Mouse (Mus musculus) liver, embryonic 15.5 days (tissue): ENCODE data around the gene Mtrex. TPM values are rescaled to one million over a fixed set of nuclear protein-coding genes. Genes with fewer than 3 reads are reported as not detected.

Experiments
- ATAC-seq: fragments of 200-750 bp; cut with Nextera tagmentation; 2 replicates; pipeline ENCODE4 v1.8.0; 2017; ENCODE audit warnings: moderate number of reproducible peaks, mild to moderate bottlenecking, moderate library complexity; ENCODE audit not compliant: insufficient read depth
- H3K27ac ChIP-seq: fragments of 300-500 bp; sonication (generic); replicated peaks from 2 replicates; pipeline ENCODE4 v1.5.1; 2015; ENCODE audit warnings: mild to moderate bottlenecking, inconsistent platforms
- H3K27me3 ChIP-seq: fragments of 300-500 bp; sonication (generic); 2 replicates; pipeline ENCODE4 v1.6.1; 2015; ENCODE audit warnings: mild to moderate bottlenecking, inconsistent platforms
- H3K36me3 ChIP-seq: fragments of 300-500 bp; sonication (generic); replicated peaks from 2 replicates; pipeline ENCODE4 v1.6.1; 2015; ENCODE audit warnings: moderate library complexity, mild to moderate bottlenecking, inconsistent platforms
- H3K4me1 ChIP-seq: fragments of 300-500 bp; sonication (generic); replicated peaks from 2 replicates; pipeline ENCODE4 v1.6.1; 2015; ENCODE audit warnings: inconsistent platforms
- H3K4me2 ChIP-seq: fragments of 300-500 bp; sonication (generic); 2 replicates; pipeline ENCODE4 v1.6.1; 2015; ENCODE audit warnings: moderate library complexity, mild to moderate bottlenecking, inconsistent platforms
- H3K4me3 ChIP-seq: fragments of 300-500 bp; sonication (generic); replicated peaks from 2 replicates; pipeline ENCODE4 v1.5.1; 2015; ENCODE audit warnings: mild to moderate bottlenecking, inconsistent platforms
- H3K9ac ChIP-seq: fragments of 300-500 bp; sonication (generic); 2 replicates; pipeline ENCODE4 v1.6.1; 2015; ENCODE audit warnings: moderate library complexity, mild to moderate bottlenecking, inconsistent platforms
- H3K9me3 ChIP-seq: fragments of 300-500 bp; sonication (generic); replicated peaks from 2 replicates; pipeline ENCODE4 v1.6.1; 2016; ENCODE audit warnings: inconsistent platforms
- WGBS: fragments of 180-500 bp; shearing (Covaris S2); methylation state at CpG from one replicate; pipeline ENCODE4 v1.1.7; 2015; ENCODE audit warnings: mixed read lengths; ENCODE audit not compliant: insufficient replicate concordance; 5-methylcytosine and 5-hydroxymethylcytosine counted together
- polyA plus RNA-seq: library from polyadenylated mRNA; unstranded; fragments of >200 nt; fragmentation: Nextera tagmentation; extraction: Ambion mirVana; gene quantifications from 2 replicates; pipeline ENCODE4 v1.2.1, GENCODE M21; 2015

Gene Mtrex
- polyA plus RNA-seq, 1 experiment from 2014 or later = 31.4 TPM

- Histone ChIP-seq H3K27ac (no peak overlapping the region), H3K9me3 (no peaks in the 10 kb centered on the region), H3K36me3 (peaks cover 47% of the 10 kb centered on the region), H3K4me1 (peaks cover 6% of the 10 kb centered on the region; the same call in 1 of the 2 replicates), H3K27me3 (no peaks in the 10 kb centered on the region), H3K4me2 (no peak overlapping the region), H3K4me3 (no peak overlapping the region), H3K9ac (no peak overlapping the region)
- WGBS = 87% methylated on average over 3 of the region's 3 CpGs
- no peak for ATAC-seq
Measured at GRCm38 (mm10) chr13:112845931-112846330, 81.3 kb downstream of the Mtrex start.

- WGBS = 83% methylated on average over 16 of the region's 16 CpGs
- Histone ChIP-seq H3K27me3 (no peaks in the 10 kb centered on the region), H3K9ac (no peak overlapping the region), H3K27ac (0 out of 2 replicates have a peak overlapping the region, but pooled peaks have one; percentile 39), H3K4me2 (no peak overlapping the region), H3K36me3 (peaks cover 42% of the 10 kb centered on the region), H3K9me3 (no peaks in the 10 kb centered on the region), H3K4me3 (no peak overlapping the region), H3K4me1 (peaks cover 31% of the 10 kb centered on the region)
- no peak for ATAC-seq
Measured at GRCm38 (mm10) chr13:112840241-112841087, 86.7 kb downstream of the Mtrex start.

DNA sequence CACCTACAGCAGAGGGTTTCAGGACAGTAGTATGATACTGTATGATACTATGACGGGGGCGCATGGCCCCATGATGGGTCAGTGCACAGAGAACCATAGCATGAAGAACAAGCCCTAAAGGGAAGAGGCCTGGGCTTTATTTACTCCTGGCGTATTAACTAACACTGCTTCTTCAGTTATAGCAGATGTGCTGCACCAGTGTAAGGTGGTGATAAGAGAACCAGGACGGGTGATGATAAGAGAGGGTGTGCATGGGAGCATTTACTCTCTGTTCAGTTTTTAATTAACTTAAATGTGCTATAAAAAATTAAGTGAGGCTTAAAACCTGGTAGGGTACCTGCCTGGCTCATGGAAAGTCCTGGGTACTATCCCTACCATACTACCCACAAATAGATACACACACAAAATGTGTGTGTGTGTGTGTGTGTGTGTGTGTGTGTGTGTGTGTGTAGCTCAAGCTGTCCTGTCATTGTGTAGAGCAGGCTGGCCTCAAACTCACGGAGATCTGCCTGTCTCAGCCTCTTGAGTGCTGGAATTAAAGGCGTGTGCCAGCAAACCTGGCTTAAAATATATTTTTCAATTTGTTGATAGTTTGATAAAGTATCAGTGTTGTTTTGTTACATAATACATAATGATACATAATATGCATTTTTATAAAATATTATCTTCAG lies 88.5 kb downstream of the Mtrex start:
- H3K4me3 ChIP-seq = 0 out of 2 replicates have a peak overlapping the region, but pooled peaks have one; percentile 6
- H3K4me2 ChIP-seq = peak overlapping the region; percentile 49
- peak; percentile 98 for ATAC-seq
- H3K9me3 ChIP-seq = no peaks in the 10 kb centered on the region
- no peaks in the 10 kb centered on the region for H3K27me3 ChIP-seq
- peaks cover 30% of the 10 kb centered on the region for H3K36me3 ChIP-seq
- 35% methylated on average over 6 of the region's 6 CpGs for WGBS
- peak overlapping the region; percentile 77 for H3K27ac ChIP-seq
- H3K9ac ChIP-seq = peak overlapping the region; percentile 13; the same call in 1 of the 2 replicates
- H3K4me1 ChIP-seq = peaks cover 44% of the 10 kb centered on the region

GRCm38 (mm10) chr13:112837621-112838155 lies 89.5 kb downstream of the Mtrex start:
- H3K4me2 ChIP-seq = peak overlapping the region; percentile 49
- peak overlapping the region; percentile 77 for H3K27ac ChIP-seq
- ATAC-seq = no peak
- H3K9ac ChIP-seq = no peak overlapping the region
- H3K9me3 ChIP-seq = no peaks in the 10 kb centered on the region
- peaks cover 54% of the 10 kb centered on the region for H3K4me1 ChIP-seq
- H3K36me3 ChIP-seq = peaks cover 21% of the 10 kb centered on the region
- H3K27me3 ChIP-seq = no peaks in the 10 kb centered on the region
- 67% methylated on average over 9 of the region's 9 CpGs for WGBS
- H3K4me3 ChIP-seq = no peak overlapping the region

DNA sequence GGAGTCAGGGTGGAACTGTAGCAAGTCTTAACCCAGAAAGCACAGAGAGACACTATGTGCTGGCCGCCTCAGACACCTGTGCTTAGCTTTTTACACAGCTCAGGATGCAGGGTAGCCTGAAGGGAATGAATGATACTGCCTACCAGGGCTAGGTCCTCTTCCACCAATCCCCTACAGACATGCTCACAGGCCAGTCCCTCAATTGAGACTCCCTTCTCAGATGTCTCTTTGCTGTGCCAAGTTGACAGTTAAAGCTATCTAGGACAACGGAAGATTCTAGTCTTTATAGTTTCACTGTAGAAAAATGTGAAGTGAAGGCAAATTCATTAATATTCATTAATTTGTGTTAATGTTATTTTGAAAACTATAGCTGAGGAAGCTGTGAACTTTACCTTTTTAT lies 90.2 kb downstream of the Mtrex start:
- Histone ChIP-seq H3K36me3 (peaks cover 15% of the 10 kb centered on the region), H3K4me2 (no peak overlapping the region), H3K9ac (no peak overlapping the region; the same call in 1 of the 2 replicates), H3K4me3 (no peak overlapping the region), H3K27me3 (no peaks in the 10 kb centered on the region), H3K4me1 (peaks cover 59% of the 10 kb centered on the region), H3K9me3 (no peaks in the 10 kb centered on the region), H3K27ac (peak overlapping the region; percentile 72)
- WGBS = 77% methylated on average over 2 of the region's 2 CpGs
- no peak for ATAC-seq

DNA sequence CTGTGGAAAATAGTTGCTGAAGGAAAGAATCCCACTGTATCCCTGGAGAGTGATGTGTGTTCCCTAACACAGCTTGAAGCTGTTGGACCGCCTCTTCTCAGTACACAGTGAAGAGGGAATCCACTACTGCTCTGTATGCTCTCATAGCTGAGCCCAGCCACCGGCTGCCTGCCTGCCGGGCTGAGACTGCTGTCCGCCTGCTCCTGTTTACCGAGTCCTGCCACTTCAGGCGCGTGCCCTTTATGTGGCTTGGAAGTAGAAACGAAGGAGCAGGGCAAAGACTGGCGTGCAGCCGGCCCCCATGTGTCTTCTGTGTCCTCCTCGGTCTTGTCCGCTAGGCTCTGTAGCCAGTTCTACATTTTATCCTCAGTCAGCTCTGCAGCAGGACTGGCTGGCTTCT lies 92.1 kb downstream of the Mtrex start:
- H3K4me2 ChIP-seq = no peak overlapping the region
- no peak overlapping the region for H3K9ac ChIP-seq
- 0 out of 2 replicates have a peak, but pooled peaks cover 3% of the 10 kb centered on the region for H3K27me3 ChIP-seq
- peaks cover 59% of the 10 kb centered on the region for H3K4me1 ChIP-seq
- ATAC-seq = no peak
- 75% methylated on average over 12 of the region's 12 CpGs for WGBS
- H3K36me3 ChIP-seq = 0 out of 2 replicates have a peak, but pooled peaks cover 4% of the 10 kb centered on the region
- no peaks in the 10 kb centered on the region for H3K9me3 ChIP-seq
- H3K4me3 ChIP-seq = no peak overlapping the region
- H3K27ac ChIP-seq = peak overlapping the region; percentile 15; the same call in 1 of the 2 replicates

DNA sequence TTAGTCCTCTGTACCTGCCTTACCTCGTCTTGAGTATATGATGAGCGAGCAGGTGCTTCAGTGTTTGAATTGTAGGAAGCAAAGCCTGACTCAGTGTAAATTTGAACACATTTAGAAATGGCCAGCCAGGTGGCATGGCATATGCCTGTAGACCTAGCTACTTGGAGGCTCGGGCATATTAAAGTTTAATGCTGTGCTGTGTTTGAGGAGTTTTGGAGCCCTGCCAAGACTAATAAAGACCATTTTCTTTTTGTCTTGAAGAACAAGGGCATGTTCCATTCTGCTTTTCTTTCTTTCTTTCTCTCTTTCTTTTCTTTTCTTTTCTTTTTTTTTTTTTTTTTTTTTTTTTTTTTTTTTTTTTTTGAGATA lies 93.3 kb downstream of the Mtrex start:
- Histone ChIP-seq H3K27me3 (peaks cover 7% of the 10 kb centered on the region; the same call in 1 of the 2 replicates), H3K9me3 (no peaks in the 10 kb centered on the region), H3K9ac (no peak overlapping the region), H3K4me2 (peak overlapping the region; percentile 44), H3K4me3 (no peak overlapping the region), H3K4me1 (peaks cover 57% of the 10 kb centered on the region), H3K36me3 (0 out of 2 replicates have a peak, but pooled peaks cover 4% of the 10 kb centered on the region), H3K27ac (peak overlapping the region; percentile 43)
- WGBS = 63% methylated on average over 3 of the region's 3 CpGs
- no peak for ATAC-seq

DNA sequence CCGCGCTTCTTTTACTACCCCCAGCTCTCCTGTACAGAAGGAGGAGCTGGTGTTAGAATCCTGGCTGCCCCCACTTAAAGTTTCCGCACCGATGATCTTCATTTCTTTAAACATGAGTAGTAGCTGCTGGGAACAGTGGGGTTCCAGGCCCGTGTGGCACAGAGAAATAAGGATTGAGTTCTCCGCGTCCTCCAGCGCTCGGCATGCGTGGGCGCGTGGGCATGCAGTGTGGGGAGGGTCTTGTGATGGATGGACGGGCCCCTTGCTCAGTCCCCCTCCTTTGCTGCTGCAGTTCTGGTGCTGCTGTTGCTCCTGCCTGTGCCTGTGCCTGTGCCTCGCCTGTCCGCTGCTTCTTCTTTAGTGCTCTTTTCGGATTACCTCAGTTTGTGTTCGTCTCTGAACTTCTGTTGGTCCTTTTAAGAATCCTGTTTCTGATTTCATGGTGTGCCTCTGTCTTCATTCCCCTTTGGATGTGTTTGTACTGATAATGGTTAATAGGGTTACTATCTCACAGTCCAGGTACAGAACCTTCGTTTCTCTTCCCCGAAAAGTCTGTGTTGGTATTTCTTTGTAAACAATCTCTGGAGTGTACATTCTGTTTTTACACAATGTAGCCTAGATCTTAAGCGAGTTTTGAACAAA lies 93.8 kb downstream of the Mtrex start:
- no peak overlapping the region for H3K4me3 ChIP-seq
- WGBS = 65% methylated on average over 20 of the region's 20 CpGs
- H3K9ac ChIP-seq = 0 out of 2 replicates have a peak overlapping the region, but pooled peaks have one; percentile 3
- H3K4me1 ChIP-seq = peaks cover 52% of the 10 kb centered on the region
- peaks cover 7% of the 10 kb centered on the region; the same call in 1 of the 2 replicates for H3K27me3 ChIP-seq
- H3K36me3 ChIP-seq = 0 out of 2 replicates have a peak, but pooled peaks cover 4% of the 10 kb centered on the region
- H3K9me3 ChIP-seq = no peaks in the 10 kb centered on the region
- peak overlapping the region; percentile 44 for H3K4me2 ChIP-seq
- H3K27ac ChIP-seq = peak overlapping the region; percentile 43
- 0 out of 2 replicates have a peak, but pooled peaks have one; percentile 38 for ATAC-seq

- WGBS = 19% methylated on average over 2 of the region's 2 CpGs
- H3K4me1 ChIP-seq = peaks cover 44% of the 10 kb centered on the region
- no peak overlapping the region; the same call in 1 of the 2 replicates for H3K27ac ChIP-seq
- H3K36me3 ChIP-seq = 0 out of 2 replicates have a peak, but pooled peaks cover 4% of the 10 kb centered on the region
- no peak overlapping the region for H3K4me3 ChIP-seq
- peak; percentile 59 for ATAC-seq
- H3K4me2 ChIP-seq = no peak overlapping the region
- peaks cover 7% of the 10 kb centered on the region; the same call in 1 of the 2 replicates for H3K27me3 ChIP-seq
- no peak overlapping the region for H3K9ac ChIP-seq
- H3K9me3 ChIP-seq = no peaks in the 10 kb centered on the region
Measured at GRCm38 (mm10) chr13:112832589-112832988, 94.6 kb downstream of the Mtrex start.

GRCm38 (mm10) chr13:112829619-112830018 lies 97.6 kb downstream of the Mtrex start:
- no peak for ATAC-seq
- 91% methylated on average over 2 of the region's 2 CpGs for WGBS

More at GRCm38 (mm10) chr13:112829619-112830018, 97.6 kb downstream of the Mtrex start:
- no peaks in the 10 kb centered on the region for H3K9me3 ChIP-seq
- H3K36me3 ChIP-seq = peaks cover 14% of the 10 kb centered on the region
- no peak overlapping the region for H3K4me2 ChIP-seq
- H3K27me3 ChIP-seq = peaks cover 7% of the 10 kb centered on the region; the same call in 1 of the 2 replicates
- H3K4me1 ChIP-seq = peaks cover 27% of the 10 kb centered on the region
- no peak overlapping the region for H3K27ac ChIP-seq
- H3K4me3 ChIP-seq = no peak overlapping the region
- no peak overlapping the region for H3K9ac ChIP-seq
